Mouse (Mus musculus) adrenal gland, adult 8-10 months (tissue): ENCODE measurements around the gene Zfp362. TPM values are rescaled to one million over a fixed set of nuclear protein-coding genes. Genes with fewer than 3 reads are reported as not detected.
A peak's percentile ranks its signal among the peaks of the same experiment; 100 is the strongest.

Experiments
- DNase-seq: peaks from one replicate; pipeline ENCODE4 v3.0.0; 2022
- total RNA-seq, 4 experiments: library from RNA; stranded (reverse); gene quantifications; 2 replicates each; pipeline ENCODE4 v1.2.4; 2022

Zfp362 gene
- total RNA-seq, 4 experiments from 2014 or later = 22.1 to 36.6 (median 27.9) TPM

DNA sequence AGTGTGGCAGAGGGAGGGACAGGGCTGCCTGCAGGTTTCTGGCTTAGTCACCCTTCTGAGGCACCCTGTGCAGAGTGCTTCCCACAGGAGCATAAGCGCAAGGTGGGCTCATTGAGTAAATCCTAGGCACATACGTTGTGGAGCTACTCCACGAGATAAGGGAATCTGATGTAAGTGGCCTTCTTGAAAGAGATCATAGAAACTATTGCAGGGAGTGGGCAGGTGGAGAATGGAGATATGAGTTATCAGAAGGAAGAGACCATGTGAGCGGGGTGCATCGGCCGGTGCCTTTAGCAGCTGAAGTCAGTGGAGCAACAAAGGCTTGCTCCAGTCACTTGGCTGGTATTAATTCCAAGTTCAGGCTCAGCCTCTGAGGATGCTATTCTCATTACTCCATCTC, 45.8 kb downstream of the Zfp362 start:
- no peak for DNase-seq

- DNase-seq = no peak
Observed at GRCm38 (mm10) chr4:128759214-128759613, 46.6 kb downstream of the Zfp362 start.

GRCm38 (mm10) chr4:128755900-128756299, 49.9 kb downstream of the Zfp362 start:
- no peak for DNase-seq

DNA sequence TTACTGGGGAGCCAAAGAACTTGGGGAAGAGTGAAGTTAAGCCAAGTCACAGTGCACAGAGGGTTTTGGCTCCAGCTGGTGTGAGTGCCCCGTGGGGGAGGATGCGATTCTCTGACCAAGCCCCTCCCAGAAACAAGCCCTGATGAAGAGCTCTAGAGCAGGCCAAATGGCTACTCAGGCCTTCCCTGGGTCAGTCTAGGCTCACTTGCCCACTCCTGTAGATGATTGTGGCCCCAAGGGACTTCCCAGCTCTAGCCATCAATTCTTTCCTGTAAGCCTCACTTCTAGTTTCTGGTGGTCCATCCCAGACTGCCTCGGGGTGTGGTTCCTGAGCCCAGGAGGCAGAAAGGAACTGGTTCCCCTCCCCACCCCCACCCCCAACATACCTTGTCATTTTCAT, 50.8 kb downstream of the Zfp362 start, which contains the start of gene A3galt2:
Gene A3galt2, plus strand, starts transcription at position 301 of the 400 bp plus-strand sequence.
- no peak for DNase-seq

DNA sequence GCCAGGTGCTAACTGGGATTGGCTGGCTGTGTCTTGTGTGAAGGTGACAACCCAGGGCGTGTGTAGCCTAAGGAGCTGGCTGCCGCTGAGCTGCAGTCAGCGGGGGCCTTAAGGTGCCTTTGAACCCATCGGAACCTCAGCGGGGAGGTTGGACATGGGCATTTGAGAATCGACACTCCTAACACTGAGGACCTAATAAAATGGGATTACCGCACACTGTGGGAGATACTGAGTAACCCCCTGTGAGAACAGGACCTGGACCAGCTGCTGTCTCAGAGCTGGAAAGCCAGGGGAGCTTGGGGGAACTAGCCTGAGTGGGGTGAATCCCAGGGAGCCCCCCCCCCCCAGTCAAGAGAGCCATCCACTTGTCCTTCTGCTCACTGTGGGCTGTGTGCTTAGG, 52.3 kb downstream of the Zfp362 start:
- DNase-seq = no peak

GRCm38 (mm10) chr4:128752031-128752757, 53.7 kb downstream of the Zfp362 start:
- DNase-seq = no peak

DNA sequence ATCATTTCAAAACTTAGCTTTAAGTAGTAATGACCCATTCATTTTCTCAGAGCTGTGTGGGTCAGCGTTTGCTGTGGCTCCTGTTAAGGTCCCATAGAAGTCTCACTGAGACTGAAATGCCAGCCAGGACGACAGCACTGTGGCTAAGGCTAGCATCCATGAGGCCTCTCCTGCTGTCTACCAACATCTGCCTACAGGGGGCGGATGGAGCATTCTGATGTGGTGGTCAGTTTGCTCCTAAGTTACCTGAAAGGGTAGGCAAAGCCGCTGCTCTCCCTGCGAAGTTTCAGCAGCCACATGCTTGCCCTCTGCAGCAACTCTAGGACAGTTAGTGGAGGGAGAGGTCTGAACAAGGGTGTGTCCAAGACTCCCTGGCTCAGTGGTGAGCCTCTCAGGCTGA, 54.8 kb downstream of the Zfp362 start:
- no peak for DNase-seq

GRCm38 (mm10) chr4:128748309-128748708, 57.5 kb downstream of the Zfp362 start:
- no peak for DNase-seq

- peak; percentile 45 for DNase-seq
Observed at GRCm38 (mm10) chr4:128747614-128748270, 58.1 kb downstream of the Zfp362 start.

GRCm38 (mm10) chr4:128745160-128745559, 60.7 kb downstream of the Zfp362 start:
- DNase-seq = no peak

GRCm38 (mm10) chr4:128743031-128743626, 62.7 kb downstream of the Zfp362 start:
- DNase-seq = no peak

DNA sequence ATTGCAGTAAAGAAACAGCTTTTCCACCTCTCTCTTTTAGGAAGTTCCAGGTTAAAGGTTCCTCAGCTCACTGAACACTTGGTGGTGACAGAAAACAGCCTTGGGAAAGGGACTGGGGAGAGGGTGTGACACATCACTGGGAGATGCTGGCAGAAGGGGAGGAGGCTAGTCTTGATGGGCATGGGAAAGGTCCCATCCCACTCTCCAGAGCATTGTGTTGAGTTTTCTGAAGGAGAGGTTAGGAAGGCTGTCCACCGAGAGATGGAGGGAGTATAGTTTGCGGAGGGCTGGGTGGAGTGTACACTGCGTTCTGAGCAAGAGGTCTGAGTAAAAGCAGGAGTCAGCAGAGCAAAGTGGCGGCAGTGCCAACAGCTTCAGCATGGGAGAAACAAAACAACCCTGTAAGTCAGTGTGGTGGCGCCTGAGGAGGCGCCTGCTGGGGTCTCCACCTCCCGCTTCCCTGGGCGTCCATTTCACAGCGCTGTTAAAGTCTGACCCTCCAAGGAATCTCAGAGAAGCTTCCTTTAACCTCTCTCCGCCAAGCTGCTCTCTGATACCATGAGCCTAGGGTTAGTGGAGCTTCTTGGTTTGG, 63.4 kb downstream of the Zfp362 start:
- no peak for DNase-seq

DNA sequence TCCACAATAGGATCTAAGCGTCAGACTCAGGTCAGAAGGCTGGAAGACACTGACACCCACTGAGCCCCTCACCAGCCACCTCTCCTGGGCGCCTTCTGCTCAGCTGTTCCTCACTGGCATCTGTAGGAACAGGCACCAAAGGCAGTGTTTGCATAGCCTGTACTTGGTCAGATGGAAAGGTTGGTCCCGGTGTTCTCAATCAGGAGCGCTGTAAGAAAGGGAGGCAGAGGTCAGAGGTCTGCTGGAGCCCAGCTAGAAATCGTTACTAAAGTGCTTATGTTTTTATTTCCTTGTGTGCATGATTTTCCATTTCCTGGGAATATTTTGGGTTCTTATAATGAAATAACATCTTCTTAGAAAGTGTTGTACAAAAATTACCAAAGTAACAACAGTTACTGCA, 63.9 kb downstream of the Zfp362 start:
- no peak for DNase-seq

DNA sequence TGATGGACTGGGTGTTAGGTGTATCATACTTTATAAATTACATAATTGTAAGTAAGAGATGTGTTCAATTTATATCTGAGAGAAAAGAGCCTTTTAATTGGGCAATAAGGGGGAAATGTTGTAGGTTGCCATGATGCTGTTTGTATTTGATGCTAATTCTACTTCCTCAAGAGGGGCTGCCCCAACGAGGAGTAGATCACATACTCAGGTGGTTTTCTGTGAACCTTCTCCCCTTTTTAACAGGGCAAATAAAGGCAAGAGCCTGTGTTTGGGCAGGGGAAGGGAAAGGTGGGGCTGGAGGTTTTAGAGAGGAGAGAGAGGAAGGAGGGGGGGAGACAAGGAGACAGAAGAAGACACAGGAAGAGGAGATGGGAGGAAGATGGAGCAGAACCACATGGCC, 65.0 kb downstream of the Zfp362 start:
- no peak for DNase-seq

- no peak for DNase-seq
Observed at GRCm38 (mm10) chr4:128737825-128738610, 67.8 kb downstream of the Zfp362 start.

GRCm38 (mm10) chr4:128737137-128737589, 68.7 kb downstream of the Zfp362 start:
- no peak for DNase-seq

GRCm38 (mm10) chr4:128734721-128735671, 70.8 kb downstream of the Zfp362 start:
- no peak for DNase-seq

DNA sequence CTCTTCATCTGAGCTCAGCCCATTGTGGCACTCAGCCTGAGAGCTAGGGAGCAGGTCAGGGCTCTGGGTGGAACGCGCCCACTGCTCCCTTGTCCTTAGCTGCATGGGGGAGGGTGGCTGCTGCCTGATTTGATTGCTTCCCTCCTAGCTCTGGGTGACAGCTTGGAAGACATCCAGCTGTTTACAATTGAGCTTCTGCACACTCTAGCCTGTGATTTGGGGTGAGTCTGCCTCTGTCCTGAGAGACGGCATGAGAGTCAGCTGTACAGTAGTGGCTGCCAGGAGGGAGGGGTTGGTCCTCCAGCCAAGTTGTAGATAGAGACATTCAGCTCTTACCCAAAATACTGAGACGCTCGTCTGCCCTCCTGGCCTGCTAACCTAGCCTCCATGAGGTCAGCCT, 71.6 kb downstream of the Zfp362 start:
- DNase-seq = peak; percentile 61

GRCm38 (mm10) chr4:128733496-128733895, 72.3 kb downstream of the Zfp362 start:
- no peak for DNase-seq

- DNase-seq = no peak
Observed at GRCm38 (mm10) chr4:128732794-128733193, 73.1 kb downstream of the Zfp362 start.

DNA sequence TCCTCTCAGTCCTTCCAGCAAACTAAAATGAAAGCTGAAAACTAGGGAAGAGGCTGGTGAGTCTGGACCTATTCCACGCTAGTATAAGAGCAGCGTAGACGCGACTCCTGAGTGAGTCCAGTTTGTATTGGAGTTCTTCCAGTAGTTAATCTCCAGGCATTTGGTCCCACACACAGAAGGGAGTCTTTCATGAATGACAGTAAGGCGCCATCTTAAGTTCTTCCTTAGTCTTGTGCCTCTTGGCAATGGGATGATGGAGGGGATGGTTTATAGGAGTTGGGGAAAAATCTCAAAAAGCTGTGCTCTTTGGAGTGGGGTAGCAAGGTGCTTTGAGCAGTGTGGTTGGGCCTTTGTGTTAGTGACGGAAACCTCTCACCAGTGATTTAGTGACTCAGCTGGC, 75.6 kb downstream of the Zfp362 start:
- DNase-seq = no peak
